Mouse (Mus musculus) forebrain, embryonic 11.5 days (tissue): Measurements from ENCODE around the gene Tln1. TPM values are rescaled to one million over a fixed set of nuclear protein-coding genes. Genes with fewer than 3 reads are reported as not detected.

ENCODE experiments used
- ATAC-seq: fragments of 200-750 bp; cut with Nextera tagmentation; replicated peaks from 2 replicates; pipeline ENCODE4 v1.8.0; 2017; ENCODE audit warnings: moderate TSS enrichment; ENCODE audit not compliant: low FRiP score
- DNase-seq: peaks from one replicate; pipeline ENCODE4 v3.0.0-alpha.2; 2017; ENCODE audit warnings: low spot score
- H3K27ac ChIP-seq: fragments of 300-500 bp; sonication (generic); 2 replicates; pipeline ENCODE4 v1.5.1; 2014; ENCODE audit warnings: low read depth, low read length
- H3K27me3 ChIP-seq: fragments of 300-500 bp; sonication (generic); 2 replicates; pipeline ENCODE4 v1.6.1; 2014; ENCODE audit warnings: mild to moderate bottlenecking, low read length, mixed read lengths; ENCODE audit not compliant: control insufficient read depth, insufficient read depth
- H3K36me3 ChIP-seq: fragments of 300-500 bp; sonication (generic); 2 replicates; pipeline ENCODE4 v1.6.1; 2014; ENCODE audit warnings: mild to moderate bottlenecking, low read length, moderate library complexity, mixed read lengths; ENCODE audit not compliant: control insufficient read depth, insufficient read depth
- H3K4me1 ChIP-seq: fragments of 300-500 bp; sonication (generic); replicated peaks from 2 replicates; pipeline ENCODE4 v1.6.1; 2014; ENCODE audit warnings: low read length, mixed read lengths; ENCODE audit not compliant: control insufficient read depth, insufficient read depth
- H3K4me2 ChIP-seq: fragments of 300-500 bp; sonication (generic); 2 replicates; pipeline ENCODE4 v1.6.1; 2014; ENCODE audit warnings: low read depth, mild to moderate bottlenecking, low read length, moderate library complexity, mixed read lengths; ENCODE audit not compliant: severe bottlenecking
- H3K4me3 ChIP-seq: fragments of 300-500 bp; sonication (generic); 2 replicates; pipeline ENCODE4 v1.5.1; 2014; ENCODE audit warnings: low read depth, low read length
- H3K9ac ChIP-seq: fragments of 300-500 bp; sonication (generic); 2 replicates; pipeline ENCODE4 v1.6.1; 2014; ENCODE audit warnings: low read length
- H3K9me3 ChIP-seq: fragments of 300-500 bp; sonication (generic); 2 replicates; pipeline ENCODE4 v1.6.1; 2016; ENCODE audit warnings: low read length, mixed read lengths; ENCODE audit not compliant: control insufficient read depth
- WGBS: fragments of 180-500 bp; shearing (Covaris S2); extraction: QIAGEN DNeasy Blood & Tissue Kit; methylation state at CpG from one replicate; pipeline ENCODE4 v1.1.7; 2014; 5-methylcytosine and 5-hydroxymethylcytosine counted together
- polyA plus RNA-seq: library from polyadenylated mRNA; unstranded; fragments of >200 nt; fragmentation: Nextera tagmentation; extraction: Ambion mirVana; gene quantifications from 2 replicates; pipeline ENCODE4 v1.2.1, GENCODE M21; 2014

Gene Tln1
- polyA plus RNA-seq, 1 experiment from 2014 or later, result 45.9 TPM

GRCm38 (mm10) chr4:43527880-43528279, 34.6 kb downstream of the Tln1 start:
- H3K9ac ChIP-seq, result no peak overlapping the region
- no peak for DNase-seq
- no peaks in the 10 kb centered on the region for H3K9me3 ChIP-seq
- no peak for ATAC-seq
- no peak overlapping the region for H3K4me3 ChIP-seq
- peaks cover 13% of the 10 kb centered on the region; the same call in 1 of the 2 replicates for H3K4me1 ChIP-seq
- no peaks in the 10 kb centered on the region; the same call in 1 of the 2 replicates for H3K36me3 ChIP-seq
- H3K27me3 ChIP-seq, result peaks cover 25% of the 10 kb centered on the region
- no peak overlapping the region for H3K4me2 ChIP-seq
- no peak overlapping the region for H3K27ac ChIP-seq
- WGBS, result 68% methylated on average over 5 of the region's 5 CpGs

- peak; percentile 57 for ATAC-seq
- no peak overlapping the region for H3K27ac ChIP-seq
- peak overlapping the region; percentile 24; the same call in 1 of the 2 replicates for H3K4me2 ChIP-seq
- H3K9ac ChIP-seq, result no peak overlapping the region
- WGBS, result 11% methylated on average over 6 of the region's 6 CpGs
- no peaks in the 10 kb centered on the region for H3K9me3 ChIP-seq
- no peak overlapping the region for H3K4me3 ChIP-seq
- H3K27me3 ChIP-seq, result peaks cover 37% of the 10 kb centered on the region
- H3K36me3 ChIP-seq, result no peaks in the 10 kb centered on the region
- H3K4me1 ChIP-seq, result peaks cover 19% of the 10 kb centered on the region; the same call in 1 of the 2 replicates
- peak; percentile 93 for DNase-seq
Measured at GRCm38 (mm10) chr4:43519956-43520355, 42.5 kb downstream of the Tln1 start.

- peak overlapping the region; percentile 24; the same call in 1 of the 2 replicates for H3K4me2 ChIP-seq
- DNase-seq (no peak), ATAC-seq (no peak)
- peaks cover 19% of the 10 kb centered on the region; the same call in 1 of the 2 replicates for H3K4me1 ChIP-seq
- H3K4me3 ChIP-seq, result no peak overlapping the region
- 11% methylated on average over 10 of the region's 10 CpGs for WGBS
- H3K27ac ChIP-seq, result no peak overlapping the region
- no peaks in the 10 kb centered on the region for H3K9me3 ChIP-seq
- H3K36me3 ChIP-seq, result no peaks in the 10 kb centered on the region
- H3K9ac ChIP-seq, result no peak overlapping the region
- peaks cover 34% of the 10 kb centered on the region for H3K27me3 ChIP-seq
Measured at GRCm38 (mm10) chr4:43519551-43519950, 42.9 kb downstream of the Tln1 start.

- Histone ChIP-seq H3K9me3 (no peaks in the 10 kb centered on the region), H3K4me3 (no peak overlapping the region), H3K4me2 (no peak overlapping the region), H3K27me3 (peaks cover 9% of the 10 kb centered on the region; the same call in 1 of the 2 replicates), H3K4me1 (peaks cover 3% of the 10 kb centered on the region; the same call in 1 of the 2 replicates), H3K27ac (no peak overlapping the region), H3K36me3 (no peaks in the 10 kb centered on the region), H3K9ac (no peak overlapping the region)
- no peak for ATAC-seq
- DNase-seq, result no peak
- WGBS, result 72% methylated on average over 11 of the region's 11 CpGs
Measured at GRCm38 (mm10) chr4:43515764-43516708, 46.5 kb downstream of the Tln1 start.

GRCm38 (mm10) chr4:43513791-43514190, 48.7 kb downstream of the Tln1 start:
- Histone ChIP-seq H3K27me3 (peaks cover under 1% of the 10 kb centered on the region; the same call in 1 of the 2 replicates), H3K9me3 (no peaks in the 10 kb centered on the region), H3K4me3 (no peak overlapping the region), H3K27ac (no peak overlapping the region), H3K36me3 (no peaks in the 10 kb centered on the region), H3K4me1 (peaks cover 4% of the 10 kb centered on the region; the same call in 1 of the 2 replicates), H3K4me2 (no peak overlapping the region), H3K9ac (no peak overlapping the region)
- DNase-seq (no peak), ATAC-seq (no peak)
- WGBS, result 86% methylated on average over 4 of the region's 4 CpGs

GRCm38 (mm10) chr4:43513300-43513699, 49.2 kb downstream of the Tln1 start:
- Histone ChIP-seq H3K27ac (no peak overlapping the region), H3K9me3 (no peaks in the 10 kb centered on the region), H3K4me1 (peaks cover 9% of the 10 kb centered on the region; the same call in 1 of the 2 replicates), H3K27me3 (no peaks in the 10 kb centered on the region), H3K4me3 (no peak overlapping the region), H3K4me2 (no peak overlapping the region), H3K9ac (no peak overlapping the region), H3K36me3 (no peaks in the 10 kb centered on the region)
- 87% methylated on average over 4 of the region's 4 CpGs for WGBS
- ATAC-seq (no peak), DNase-seq (no peak)

GRCm38 (mm10) chr4:43512653-43513052, 49.8 kb downstream of the Tln1 start:
- ATAC-seq (no peak), DNase-seq (no peak)
- Histone ChIP-seq H3K27me3 (peaks cover 3% of the 10 kb centered on the region), H3K9me3 (no peaks in the 10 kb centered on the region), H3K27ac (no peak overlapping the region), H3K4me3 (no peak overlapping the region), H3K9ac (no peak overlapping the region), H3K4me2 (no peak overlapping the region), H3K4me1 (peaks cover 9% of the 10 kb centered on the region; the same call in 1 of the 2 replicates), H3K36me3 (no peaks in the 10 kb centered on the region)
- 72% methylated on average over 7 of the region's 7 CpGs for WGBS

- Histone ChIP-seq H3K27me3 (peaks cover 3% of the 10 kb centered on the region), H3K27ac (no peak overlapping the region), H3K4me3 (no peak overlapping the region), H3K36me3 (no peaks in the 10 kb centered on the region), H3K9me3 (no peaks in the 10 kb centered on the region), H3K4me2 (no peak overlapping the region), H3K9ac (no peak overlapping the region), H3K4me1 (peaks cover 9% of the 10 kb centered on the region; the same call in 1 of the 2 replicates)
- no peak for ATAC-seq
- 78% methylated on average over 19 of the region's 19 CpGs for WGBS
- no peak for DNase-seq
Measured at GRCm38 (mm10) chr4:43511675-43512454, 50.6 kb downstream of the Tln1 start.
